ENCODE assay signal across 8 mouse cellular contexts in genomic region chr15:6080714-6081635, GRCm38 (mm10).
DNase-seq lines count a peak whose midpoint lies in the region; TF ChIP-seq lines count a peak whose summit lies in the region.

No protein-coding gene starts in this region.

- peak overlapping the region; percentile 68 for H3K4me2 ChIP-seq in myocyte (ENCODE audit: low read depth)

- H3K36me3 ChIP-seq in liver, adult 2 months (ENCODE audit: control insufficient read depth, insufficient read depth, low read length): no peaks in the 10 kb centered on the region
- H3K36me3 ChIP-seq in myocyte (ENCODE audit: control insufficient read depth, insufficient read depth): no peaks in the 10 kb centered on the region

- 43% methylated on average over 8 of the region's 8 CpGs for WGBS in liver, adult 2 months

- 0 out of 2 replicates have a peak overlapping the region, but pooled peaks have one; percentile 5 for H3K9ac ChIP-seq in liver, adult 2 months (ENCODE audit: low read depth, low read length)

- no peaks in the 10 kb centered on the region for H3K79me2 ChIP-seq in liver, adult 2 months (ENCODE audit: control insufficient read depth, insufficient read depth, low read length)
- no peaks in the 10 kb centered on the region for H3K79me2 ChIP-seq in myocyte (ENCODE audit: control insufficient read depth, insufficient read depth)

- peak; percentile 64; the same call in 1 of the 2 replicates for TF ChIP-seq CTCF in liver, adult 2 months (IDR thresholded peaks at IDR 0.05; ENCODE audit: low read depth, low read length)

- no peaks in the 10 kb centered on the region for H3K4me1 ChIP-seq in liver, adult 2 months (ENCODE audit: control insufficient read depth, insufficient read depth, low read length)

- H3K27ac ChIP-seq in liver, adult 2 months (replicated peaks; ENCODE audit: insufficient read depth, low read depth, low read length): no peak overlapping the region

- peak; percentile 28 to 46 for DNase-seq in urinary bladder, adult 18-20 months (ENCODE audit: low spot score in 2 of 2)
- no peak for DNase-seq in urinary bladder, adult 2 months (ENCODE audit: low spot score)
- peak; percentile 40 to 53 for DNase-seq in cerebellum, postnatal 14 days
- DNase-seq in gastrocnemius, postnatal 25 days: peak; percentile 25
- peak; percentile 67 for DNase-seq in kidney, adult 9 months
- peak; percentile 45 for DNase-seq in liver, adult 2 months (ENCODE audit: extremely low read depth, low read depth, low spot score)
- peak; percentile 62 for DNase-seq in testis, postnatal 10 days (ENCODE audit: low spot score)

- H3K27me3 ChIP-seq in liver, adult 2 months (ENCODE audit: control insufficient read depth, insufficient read depth, low read length): no peaks in the 10 kb centered on the region
- no peaks in the 10 kb centered on the region for H3K27me3 ChIP-seq in myocyte (ENCODE audit: control insufficient read depth, insufficient read depth, insufficient read length)

- peak overlapping the region; percentile 21; the same call in 1 of the 2 replicates for H3K4me3 ChIP-seq in liver, adult 2 months (ENCODE audit: insufficient read depth, low read depth, low read length)
- H3K4me3 ChIP-seq in myocyte: no peak overlapping the region

- no peak overlapping the region for H3ac ChIP-seq in myocyte (ENCODE audit: control insufficient read depth, insufficient read length)

- no peak for TF ChIP-seq POLR2A in liver, adult 2 months (IDR thresholded peaks at IDR 0.05; ENCODE audit: extremely low read depth, insufficient read depth, low read length)
- no peak for TF ChIP-seq POLR2A in myocyte (IDR thresholded peaks at IDR 0.05; ENCODE audit: insufficient read length, low read depth)

TF ChIP-seq in myocyte, 11 proteins besides CTCF, POLR2A, EP300 and RAD21:
- no peak for TF ChIP-seq MYOG (IDR thresholded peaks at IDR 0.05; ENCODE audit: control insufficient read depth in 1 of 3, insufficient read depth in 1 of 3, insufficient read length in 2 of 3, low read depth in 2 of 3)
- no peak for TF ChIP-seq TCF3 (IDR thresholded peaks at IDR 0.05; ENCODE audit: insufficient read length, low read depth)
- no peak for TF ChIP-seq MYOD1 (IDR thresholded peaks at IDR 0.05; ENCODE audit: control insufficient read depth in 1 of 3, insufficient read length in 2 of 3, low read depth in 2 of 3)
- TF ChIP-seq REST (IDR thresholded peaks at IDR 0.05; ENCODE audit: insufficient read depth, insufficient read length): no peak
- TF ChIP-seq POLR2AphosphoS2 (IDR thresholded peaks at IDR 0.05; ENCODE audit: insufficient read length, low read depth): no peak
- no peak for TF ChIP-seq SRF (IDR thresholded peaks at IDR 0.05; ENCODE audit: control insufficient read depth, insufficient read length, low read depth)
